Mouse (Mus musculus) neural tube, embryonic 14.5 days (tissue): ENCODE data around the gene Yipf6. TPM values are rescaled to one million over a fixed set of nuclear protein-coding genes. Genes with fewer than 3 reads are reported as not detected.
"Not testable (repeated sequence)": the region's sequence is repeated elsewhere in the genome, so short reads cannot be mapped to it uniquely, and the experiment has no call there.

Source experiments
- ATAC-seq: fragments of 200-750 bp; cut with Nextera tagmentation; 2 replicates; pipeline ENCODE4 v1.8.0; 2017; ENCODE audit warnings: low read depth, mild to moderate bottlenecking, moderate TSS enrichment, moderate library complexity
- H3K27ac ChIP-seq: fragments of 300-500 bp; sonication (generic); 2 replicates; pipeline ENCODE4 v1.5.1; 2014; ENCODE audit warnings: low read depth, mild to moderate bottlenecking, control low read depth, low read length, moderate library complexity, mixed read lengths
- H3K27me3 ChIP-seq: fragments of 300-500 bp; sonication (generic); 2 replicates; pipeline ENCODE4 v1.6.1; 2014; ENCODE audit warnings: low read length; ENCODE audit not compliant: control insufficient read depth, insufficient read depth
- H3K36me3 ChIP-seq: fragments of 300-500 bp; sonication (generic); 2 replicates; pipeline ENCODE4 v1.6.1; 2014; ENCODE audit warnings: low read length, mixed read lengths; ENCODE audit not compliant: control insufficient read depth, insufficient read depth
- H3K4me1 ChIP-seq: fragments of 300-500 bp; sonication (generic); 2 replicates; pipeline ENCODE4 v1.6.1; 2014; ENCODE audit warnings: low read length; ENCODE audit not compliant: control insufficient read depth, insufficient read depth
- H3K4me2 ChIP-seq: fragments of 300-500 bp; sonication (generic); 2 replicates; pipeline ENCODE4 v1.6.1; 2014; ENCODE audit warnings: mild to moderate bottlenecking, low read depth, low read length, control low read depth
- H3K4me3 ChIP-seq: fragments of 300-500 bp; sonication (generic); 2 replicates; pipeline ENCODE4 v1.5.1; 2014; ENCODE audit warnings: low read depth, low read length, control low read depth, mixed read lengths
- H3K9ac ChIP-seq: fragments of 300-500 bp; sonication (generic); replicated peaks from 2 replicates; pipeline ENCODE4 v1.6.1; 2014; ENCODE audit warnings: low read depth, mild to moderate bottlenecking, control low read depth, low read length, mixed read lengths
- H3K9me3 ChIP-seq: fragments of 300-500 bp; sonication (generic); 2 replicates; pipeline ENCODE4 v1.6.1; 2016; ENCODE audit warnings: low read length; ENCODE audit not compliant: control insufficient read depth
- WGBS: fragments of 180-500 bp; shearing (Covaris S2); extraction: QIAGEN DNeasy Blood & Tissue Kit; methylation state at CpG from one replicate; pipeline ENCODE4 v1.1.7; 2014; 5-methylcytosine and 5-hydroxymethylcytosine counted together
- polyA plus RNA-seq: library from polyadenylated mRNA; unstranded; fragments of >200 nt; fragmentation: Nextera tagmentation; extraction: Ambion mirVana; gene quantifications from 2 replicates; pipeline ENCODE4 v1.2.1, GENCODE M21; 2014

Gene Yipf6
- polyA plus RNA-seq, 1 experiment from 2014 or later: 22.2 TPM

DNA sequence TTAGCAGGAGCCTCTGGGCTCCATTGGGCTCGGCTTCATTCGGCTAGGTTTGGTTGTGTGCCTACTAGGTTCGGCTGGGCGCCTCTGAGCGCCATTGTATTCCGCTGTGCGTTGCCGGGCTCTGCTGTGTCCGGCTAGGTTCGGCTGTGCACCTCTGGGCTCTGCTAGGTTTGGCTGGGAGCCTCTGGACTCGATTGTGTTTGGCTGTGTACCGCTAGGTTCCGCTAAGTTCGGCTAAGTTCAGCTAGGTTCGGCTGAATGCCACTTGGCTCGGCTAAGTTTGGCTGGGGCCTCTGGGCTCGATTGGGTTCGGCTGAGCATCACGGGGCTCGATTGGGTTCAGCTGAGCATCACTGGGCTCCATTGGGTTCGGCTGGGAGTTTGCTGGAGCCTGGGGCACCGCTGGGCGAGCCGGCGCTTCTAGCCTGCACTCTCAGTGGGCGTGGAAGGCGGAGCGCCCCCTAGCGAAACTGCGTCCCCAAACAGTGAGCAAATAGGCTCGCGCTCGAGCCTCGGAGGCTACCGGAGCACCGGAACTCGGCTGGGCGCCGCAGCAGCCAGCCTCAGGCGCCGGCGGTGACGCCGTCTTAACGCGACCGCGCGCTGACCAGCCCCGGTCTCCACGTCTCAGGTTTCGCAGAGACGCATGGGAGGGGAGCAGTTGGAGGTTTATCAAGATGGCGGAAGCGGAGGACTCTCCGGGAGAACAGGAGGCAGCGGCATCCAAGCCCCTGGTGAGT is 1.6 kb downstream of the Yipf6 start:
- Histone ChIP-seq H3K4me3 (peak overlapping the region; percentile 45), H3K4me2 (peak overlapping the region; percentile 61), H3K27me3 (no peaks in the 10 kb centered on the region), H3K27ac (peak overlapping the region; percentile 88), H3K9me3 (no peaks in the 10 kb centered on the region), H3K36me3 (no peaks in the 10 kb centered on the region), H3K9ac (peak overlapping the region; percentile 56), H3K4me1 (0 out of 2 replicates have a peak, but pooled peaks cover 2% of the 10 kb centered on the region)
- 24% methylated on average over 43 of the region's 57 CpGs for WGBS
- ATAC-seq: peak; percentile 84

DNA sequence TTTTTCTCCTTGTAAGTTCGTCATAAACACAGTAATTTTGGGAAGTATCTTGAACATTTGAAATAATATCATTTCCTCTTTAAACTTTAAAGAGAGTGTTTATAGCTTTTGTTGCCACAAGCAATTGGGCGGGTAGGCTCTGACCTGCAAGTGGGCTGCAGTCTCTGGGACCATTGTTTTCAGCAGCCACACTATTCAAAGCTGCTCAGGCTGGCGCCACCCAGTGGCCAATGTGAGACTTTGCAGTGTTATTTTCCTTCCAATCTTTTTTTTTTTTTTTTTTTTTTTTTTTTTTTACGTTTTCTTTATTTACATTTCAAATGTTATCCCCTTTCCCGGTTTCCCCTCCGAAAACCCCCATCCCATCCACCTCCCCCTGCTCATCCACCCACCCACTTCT is 17.8 kb downstream of the Yipf6 start:
- Histone ChIP-seq H3K4me2 (no peak overlapping the region), H3K4me3 (no peak overlapping the region), H3K36me3 (no peaks in the 10 kb centered on the region), H3K27me3 (no peaks in the 10 kb centered on the region), H3K27ac (no peak overlapping the region), H3K9me3 (no peaks in the 10 kb centered on the region), H3K9ac (no peak overlapping the region), H3K4me1 (no peaks in the 10 kb centered on the region)
- ATAC-seq: peak; percentile 49; the same call in 1 of the 2 replicates
- WGBS: 14% methylated on average over 6 of the region's 6 CpGs

DNA sequence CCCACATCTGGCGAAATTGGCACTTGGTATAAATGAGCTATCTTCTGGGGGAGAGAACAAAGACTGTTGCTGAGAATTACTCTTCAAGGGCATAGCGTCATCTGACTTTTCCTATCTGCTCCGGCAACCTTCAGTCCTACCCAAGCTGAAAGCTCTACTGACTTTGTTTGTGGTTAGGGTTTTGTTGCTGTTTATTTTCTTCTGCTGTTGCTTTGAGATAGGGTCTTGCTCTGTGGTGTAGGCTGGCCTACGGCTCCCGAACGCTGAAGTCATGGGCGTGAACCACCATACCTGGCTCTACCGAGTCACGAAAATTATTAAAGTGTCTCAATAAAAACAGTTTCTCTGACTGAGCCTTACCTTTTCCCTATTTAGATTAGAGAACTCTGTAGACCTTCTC is 22.2 kb downstream of the Yipf6 start:
- 89% methylated on average over 9 of the region's 9 CpGs for WGBS
- H3K4me2 ChIP-seq: no peak overlapping the region
- no peak for ATAC-seq

DNA sequence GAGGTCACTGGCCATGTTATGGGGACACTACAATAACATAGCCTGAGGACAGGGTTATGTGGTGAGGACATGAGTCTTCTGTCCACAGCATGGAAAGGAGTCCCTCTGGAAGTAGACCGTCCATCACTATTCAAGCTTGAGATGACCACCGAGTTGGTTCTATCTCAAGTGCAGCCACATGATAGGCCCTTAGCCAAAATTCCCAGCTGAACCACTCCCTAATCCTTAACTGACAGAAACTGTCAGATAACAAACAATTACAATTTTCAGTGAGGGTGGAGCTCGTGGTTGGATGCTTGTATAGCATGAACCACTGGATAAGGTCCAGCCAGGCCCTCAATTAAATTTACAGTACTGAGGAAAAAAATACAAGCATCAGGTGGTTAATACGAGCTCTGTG is 22.9 kb downstream of the Yipf6 start:
- Histone ChIP-seq H3K4me2 (no peak overlapping the region), H3K36me3 (no peaks in the 10 kb centered on the region), H3K9me3 (no peaks in the 10 kb centered on the region), H3K27ac (no peak overlapping the region), H3K27me3 (no peaks in the 10 kb centered on the region), H3K4me3 (no peak overlapping the region), H3K9ac (no peak overlapping the region), H3K4me1 (no peaks in the 10 kb centered on the region)
- WGBS: 80% methylated on average over 4 of the region's 4 CpGs
- ATAC-seq: no peak

More for the DNA sequence above, 22.2 kb downstream of the Yipf6 start:
- H3K9me3 ChIP-seq: no peaks in the 10 kb centered on the region
- H3K4me1 ChIP-seq: no peaks in the 10 kb centered on the region
- no peak overlapping the region for H3K4me3 ChIP-seq
- H3K9ac ChIP-seq: no peak overlapping the region
- H3K36me3 ChIP-seq: no peaks in the 10 kb centered on the region
- no peak overlapping the region for H3K27ac ChIP-seq
- H3K27me3 ChIP-seq: no peaks in the 10 kb centered on the region

DNA sequence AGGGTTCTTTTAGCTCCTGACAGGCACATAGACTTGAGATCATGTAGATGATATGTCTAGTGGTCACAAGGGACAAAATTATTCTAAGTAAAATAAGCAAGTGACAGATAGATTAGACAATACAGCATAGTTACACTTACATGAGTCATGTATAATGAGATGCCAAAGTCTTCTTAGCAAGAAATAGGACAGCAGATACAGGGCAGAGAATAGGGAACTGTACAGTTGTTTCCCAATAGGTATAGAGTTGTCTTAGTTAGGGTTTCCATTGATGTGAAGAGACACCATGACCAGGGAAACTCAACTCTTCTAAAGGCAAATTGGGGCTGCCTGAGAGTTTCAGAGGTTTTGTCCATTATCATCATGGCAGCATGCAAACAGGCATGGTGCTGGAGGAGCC is 27.6 kb downstream of the Yipf6 start:
- H3K4me3 ChIP-seq: no peak overlapping the region
- no peaks in the 10 kb centered on the region for H3K27me3 ChIP-seq
- no peak for ATAC-seq
- H3K4me1 ChIP-seq: no peaks in the 10 kb centered on the region
- H3K9me3 ChIP-seq: no peaks in the 10 kb centered on the region
- no peaks in the 10 kb centered on the region for H3K36me3 ChIP-seq
- H3K27ac ChIP-seq: no peak overlapping the region
- H3K9ac ChIP-seq: no peak overlapping the region
- no peak overlapping the region for H3K4me2 ChIP-seq

DNA sequence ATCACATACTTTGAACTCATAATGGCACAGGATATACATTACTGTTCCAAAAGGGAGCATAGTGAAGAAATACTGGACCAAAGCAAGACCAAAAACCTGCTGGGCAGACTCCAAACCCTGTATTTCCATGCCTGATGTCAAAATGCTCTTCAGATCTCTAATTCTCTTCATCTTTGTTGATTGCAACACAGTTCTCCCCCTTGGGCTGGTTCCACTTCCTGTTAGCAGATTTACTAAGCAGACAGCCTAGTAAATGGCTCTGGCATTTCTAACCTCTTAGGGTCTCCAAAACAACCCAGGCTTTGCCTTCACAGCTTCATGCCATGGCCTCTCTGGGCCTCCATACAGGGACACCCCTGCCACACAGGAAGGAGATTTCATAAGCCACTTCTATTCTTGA is 28.4 kb downstream of the Yipf6 start:
- Histone ChIP-seq H3K27ac (no peak overlapping the region), H3K36me3 (no peaks in the 10 kb centered on the region), H3K9me3 (no peaks in the 10 kb centered on the region), H3K27me3 (no peaks in the 10 kb centered on the region), H3K4me3 (no peak overlapping the region), H3K4me1 (no peaks in the 10 kb centered on the region), H3K4me2 (no peak overlapping the region), H3K9ac (no peak overlapping the region)
- no peak for ATAC-seq

DNA sequence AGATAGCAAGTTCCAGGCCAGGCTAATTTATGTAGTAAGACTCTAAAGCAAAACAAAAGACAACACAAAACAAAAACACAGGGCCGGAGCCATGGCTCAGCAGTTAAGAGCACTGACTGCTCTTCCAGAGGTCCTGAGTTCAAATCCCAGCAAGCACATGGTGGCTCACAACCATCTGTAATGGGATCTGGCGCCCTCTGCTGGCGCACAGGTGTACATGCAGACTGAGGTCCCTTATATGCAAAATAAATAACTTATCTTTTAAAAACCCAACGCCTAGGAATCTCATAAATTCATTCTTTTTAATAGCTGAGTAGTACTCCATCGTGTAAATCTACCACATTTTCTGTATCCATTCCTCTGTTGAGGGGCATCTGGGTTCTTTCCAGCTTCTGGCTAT is 50.5 kb downstream of the Yipf6 start:
- H3K36me3 ChIP-seq, H3K4me2 ChIP-seq, H3K27ac ChIP-seq, H3K4me1 ChIP-seq, H3K9ac ChIP-seq, H3K9me3 ChIP-seq, ATAC-seq, H3K4me3 ChIP-seq, H3K27me3 ChIP-seq: not testable (repeated sequence)
- 54% methylated on average over 5 of the region's 5 CpGs for WGBS

DNA sequence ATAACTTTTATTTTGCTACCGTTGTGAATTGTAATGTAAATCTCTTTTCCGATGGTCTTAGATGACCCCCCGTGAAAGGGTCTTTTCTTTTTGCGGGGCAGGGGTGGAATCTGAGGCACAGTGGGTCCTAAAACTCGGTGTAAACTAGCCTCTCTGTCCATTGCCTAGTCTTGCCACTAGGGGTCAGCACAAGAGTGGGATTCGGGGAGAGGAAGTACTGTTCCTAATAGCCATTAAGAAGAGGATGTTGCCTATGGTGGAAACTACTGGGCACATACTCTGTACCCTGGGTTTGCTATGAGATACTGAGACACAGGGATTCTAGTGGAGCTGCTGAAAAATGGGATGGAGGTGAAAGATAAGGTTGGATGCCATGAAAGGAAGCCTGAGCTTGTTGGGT is 53.5 kb downstream of the Yipf6 start:
- 38% methylated on average over 6 of the region's 6 CpGs for WGBS
- H3K4me1 ChIP-seq: no peaks in the 10 kb centered on the region
- H3K36me3 ChIP-seq: no peaks in the 10 kb centered on the region
- H3K4me3 ChIP-seq: no peak overlapping the region
- no peaks in the 10 kb centered on the region for H3K27me3 ChIP-seq
- H3K9me3 ChIP-seq: no peaks in the 10 kb centered on the region
- H3K9ac ChIP-seq: no peak overlapping the region
- H3K4me2 ChIP-seq: no peak overlapping the region
- no peak; the same call in 1 of the 2 replicates for ATAC-seq
- no peak overlapping the region for H3K27ac ChIP-seq
